Mouse (Mus musculus): ENCODE data around the gene Phb2. TPM values are rescaled to one million over a fixed set of nuclear protein-coding genes. Genes with fewer than 3 reads are reported as not detected.
A peak's percentile ranks its signal among the peaks of the same experiment; 100 is the strongest.

The Phb2 gene
- polyA plus RNA-seq, 1 experiment from 2014 or later, result 377 TPM

- TF ChIP-seq CTCF (IDR thresholded peaks at IDR 0.05; ENCODE audit: low read depth), result no peak
- Histone ChIP-seq H3K9me3 (ENCODE audit: low read depth, low read length) (no peaks in the 10 kb centered on the region), H3K27me3 (ENCODE audit: insufficient read depth, low read length) (no peaks in the 10 kb centered on the region), H3K4me1 (ENCODE audit: insufficient read depth) (peaks cover 15% of the 10 kb centered on the region), H3K36me3 (ENCODE audit: insufficient read depth) (no peaks in the 10 kb centered on the region; the same call in 1 of the 2 replicates), H3K9ac (no peak overlapping the region), H3K4me3 (ENCODE audit: low read depth, low read length) (no peak overlapping the region), H3K4me2 (no peak overlapping the region), H3K27ac (ENCODE audit: low read depth) (peak overlapping the region; percentile 78)
- no peak for DNase-seq
- WGBS, result 55% methylated on average over 15 of the region's 15 CpGs
- no peak for ATAC-seq (ENCODE audit: insufficient read depth)
Measured at GRCm38 (mm10) chr6:124693243-124693981, 18.7 kb upstream of the Phb2 start.

- H3K4me2 ChIP-seq, result 0 out of 2 replicates have a peak overlapping the region, but pooled peaks have one; percentile 15
- H3K27ac ChIP-seq (ENCODE audit: low read depth), result peak overlapping the region; percentile 78
- no peaks in the 10 kb centered on the region; the same call in 1 of the 2 replicates for H3K36me3 ChIP-seq (ENCODE audit: insufficient read depth)
- no peaks in the 10 kb centered on the region for H3K27me3 ChIP-seq (ENCODE audit: insufficient read depth, low read length)
- peaks cover 15% of the 10 kb centered on the region for H3K4me1 ChIP-seq (ENCODE audit: insufficient read depth)
- no peak for TF ChIP-seq CTCF (IDR thresholded peaks at IDR 0.05; ENCODE audit: low read depth)
- no peaks in the 10 kb centered on the region for H3K9me3 ChIP-seq (ENCODE audit: low read depth, low read length)
- 0 out of 2 replicates have a peak overlapping the region, but pooled peaks have one; percentile 29 for H3K9ac ChIP-seq
- WGBS, result 67% methylated on average over 15 of the region's 15 CpGs
- DNase-seq (peak; percentile 66), ATAC-seq (ENCODE audit: insufficient read depth) (peak; percentile 81)
- H3K4me3 ChIP-seq (ENCODE audit: low read depth, low read length), result no peak overlapping the region
Measured at GRCm38 (mm10) chr6:124694166-124694955, 17.8 kb upstream of the Phb2 start.

DNA sequence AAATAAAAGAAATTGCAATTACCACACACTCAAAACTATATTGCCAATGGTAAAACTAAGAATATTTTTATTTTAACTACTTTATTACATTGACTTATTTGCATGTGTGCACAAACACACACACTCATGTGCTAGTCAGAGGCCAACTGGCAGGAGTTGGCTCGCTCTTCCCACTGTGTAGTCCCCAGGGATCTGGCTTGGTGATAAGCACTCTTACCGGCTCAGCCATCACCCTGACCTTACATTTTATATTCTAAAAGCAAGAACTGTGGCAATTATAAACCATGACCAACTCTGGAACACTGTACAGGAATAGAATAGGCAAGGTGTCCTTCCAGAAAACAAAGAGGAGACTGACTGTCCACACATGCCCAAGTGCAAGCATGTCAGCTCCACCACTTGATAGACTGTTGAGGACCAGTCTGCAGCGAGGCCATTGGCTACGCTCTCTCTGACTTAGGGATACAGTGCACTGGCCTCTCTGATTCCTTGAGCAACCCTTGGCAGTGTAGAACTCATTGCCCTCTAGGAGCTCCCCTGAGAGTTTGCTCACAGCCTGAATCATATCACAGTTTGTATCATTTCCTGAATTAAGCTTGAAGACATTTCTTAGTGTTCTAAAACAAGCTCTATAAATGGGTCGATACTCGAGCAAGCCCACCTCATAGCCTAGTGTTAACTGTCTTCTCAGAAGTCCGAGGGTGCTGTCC, 15.5 kb upstream of the Phb2 start:
- Histone ChIP-seq H3K9me3 (ENCODE audit: low read depth, low read length) (no peaks in the 10 kb centered on the region), H3K4me2 (no peak overlapping the region), H3K9ac (no peak overlapping the region), H3K4me1 (ENCODE audit: insufficient read depth) (peaks cover 15% of the 10 kb centered on the region), H3K36me3 (ENCODE audit: insufficient read depth) (peaks cover 20% of the 10 kb centered on the region), H3K4me3 (ENCODE audit: low read depth, low read length) (no peak overlapping the region), H3K27me3 (ENCODE audit: insufficient read depth, low read length) (no peaks in the 10 kb centered on the region), H3K27ac (ENCODE audit: low read depth) (no peak overlapping the region)
- no peak for ATAC-seq (ENCODE audit: insufficient read depth)
- DNase-seq, result no peak
- WGBS, result 85% methylated on average over 7 of the region's 7 CpGs
- no peak for TF ChIP-seq CTCF (IDR thresholded peaks at IDR 0.05; ENCODE audit: low read depth)

DNA sequence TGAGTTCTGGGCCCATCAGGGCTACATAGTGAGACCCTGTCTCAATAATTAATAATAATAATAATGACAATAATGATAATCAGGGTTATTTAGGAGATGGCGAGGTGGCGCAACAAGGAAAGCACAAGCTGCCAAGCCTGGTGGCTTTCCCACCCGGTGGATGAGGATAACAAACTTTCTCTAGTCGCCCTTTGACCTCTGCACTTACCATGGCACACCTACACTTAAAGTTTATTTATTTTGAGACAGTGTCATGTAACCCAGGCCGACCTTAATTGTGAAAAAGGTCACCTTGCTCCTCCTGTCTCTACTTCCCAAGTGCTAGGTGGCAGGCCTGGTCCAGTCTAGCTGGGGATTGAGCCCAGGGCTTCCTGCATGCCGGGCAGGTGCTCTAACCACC, 13.4 kb upstream of the Phb2 start:
- Histone ChIP-seq H3K4me3 (ENCODE audit: low read depth, low read length) (no peak overlapping the region), H3K36me3 (ENCODE audit: insufficient read depth) (peaks cover 41% of the 10 kb centered on the region), H3K4me1 (ENCODE audit: insufficient read depth) (peaks cover 11% of the 10 kb centered on the region; the same call in 1 of the 2 replicates), H3K9me3 (ENCODE audit: low read depth, low read length) (no peaks in the 10 kb centered on the region), H3K27ac (ENCODE audit: low read depth) (no peak overlapping the region), H3K27me3 (ENCODE audit: insufficient read depth, low read length) (no peaks in the 10 kb centered on the region), H3K4me2 (no peak overlapping the region), H3K9ac (no peak overlapping the region)
- TF ChIP-seq CTCF (IDR thresholded peaks at IDR 0.05; ENCODE audit: low read depth), result no peak
- WGBS, result 63% methylated on average over 6 of the region's 6 CpGs
- no peak for DNase-seq
- ATAC-seq (ENCODE audit: insufficient read depth), result no peak

- Histone ChIP-seq H3K27ac (ENCODE audit: low read depth) (no peak overlapping the region), H3K27me3 (ENCODE audit: insufficient read depth, low read length) (no peaks in the 10 kb centered on the region), H3K4me1 (ENCODE audit: insufficient read depth) (peaks cover 5% of the 10 kb centered on the region; the same call in 1 of the 2 replicates), H3K9ac (no peak overlapping the region), H3K36me3 (ENCODE audit: insufficient read depth) (peaks cover 47% of the 10 kb centered on the region), H3K9me3 (ENCODE audit: low read depth, low read length) (no peaks in the 10 kb centered on the region), H3K4me3 (ENCODE audit: low read depth, low read length) (no peak overlapping the region), H3K4me2 (no peak overlapping the region)
- ATAC-seq (ENCODE audit: insufficient read depth), result no peak
- TF ChIP-seq CTCF (IDR thresholded peaks at IDR 0.05; ENCODE audit: low read depth), result no peak
- WGBS, result 84% methylated on average over 4 of the region's 4 CpGs
- DNase-seq, result no peak
Measured at GRCm38 (mm10) chr6:124699366-124699765, 12.8 kb upstream of the Phb2 start.

- H3K27me3 ChIP-seq (ENCODE audit: insufficient read depth, low read length), result no peaks in the 10 kb centered on the region
- H3K27ac ChIP-seq (ENCODE audit: low read depth), result no peak overlapping the region; the same call in 1 of the 2 replicates
- H3K4me3 ChIP-seq (ENCODE audit: low read depth, low read length), result no peak overlapping the region
- no peaks in the 10 kb centered on the region for H3K9me3 ChIP-seq (ENCODE audit: low read depth, low read length)
- peak; percentile 50 for ATAC-seq (ENCODE audit: insufficient read depth)
- no peak overlapping the region for H3K9ac ChIP-seq
- peaks cover 54% of the 10 kb centered on the region for H3K36me3 ChIP-seq (ENCODE audit: insufficient read depth)
- WGBS, result 79% methylated on average over 11 of the region's 11 CpGs
- no peak overlapping the region for H3K4me2 ChIP-seq
- no peaks in the 10 kb centered on the region for H3K4me1 ChIP-seq (ENCODE audit: insufficient read depth)
- DNase-seq, result peak; percentile 51
- TF ChIP-seq CTCF (IDR thresholded peaks at IDR 0.05; ENCODE audit: low read depth), result no peak
Measured at GRCm38 (mm10) chr6:124699962-124700610, 12.1 kb upstream of the Phb2 start.

Measured in lung, embryonic 14.5 days (tissue).